Mouse (Mus musculus) left cerebral cortex, adult 9 months (tissue): ENCODE results near the gene Sfmbt2.

ENCODE experiments used
- DNase-seq, 2 experiments: peaks; one replicate each; pipeline ENCODE4 v3.0.0; 2022; ENCODE audit warnings: low spot score in 2 of 2

Gene Sfmbt2

DNA sequence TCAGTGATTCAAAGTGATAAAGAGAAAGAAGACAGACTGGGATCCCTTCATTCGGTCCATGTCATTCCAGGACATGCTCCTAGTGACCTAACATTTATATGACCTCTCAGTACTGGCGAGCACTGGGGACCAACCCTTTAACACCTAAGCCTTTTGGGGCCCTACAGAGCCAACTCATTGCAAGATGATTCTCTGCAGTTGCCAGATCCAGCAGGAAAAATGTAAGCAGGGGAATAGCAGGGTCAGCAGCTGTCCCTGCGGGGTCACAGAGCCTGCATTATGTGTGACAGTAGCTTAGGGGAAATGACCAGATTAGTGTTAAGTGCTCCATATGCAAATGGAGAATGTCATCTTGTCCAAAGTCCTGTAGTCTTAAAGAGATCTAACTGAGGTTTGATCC, 195.2 kb downstream of the Sfmbt2 start:
- DNase-seq: no peak

DNA sequence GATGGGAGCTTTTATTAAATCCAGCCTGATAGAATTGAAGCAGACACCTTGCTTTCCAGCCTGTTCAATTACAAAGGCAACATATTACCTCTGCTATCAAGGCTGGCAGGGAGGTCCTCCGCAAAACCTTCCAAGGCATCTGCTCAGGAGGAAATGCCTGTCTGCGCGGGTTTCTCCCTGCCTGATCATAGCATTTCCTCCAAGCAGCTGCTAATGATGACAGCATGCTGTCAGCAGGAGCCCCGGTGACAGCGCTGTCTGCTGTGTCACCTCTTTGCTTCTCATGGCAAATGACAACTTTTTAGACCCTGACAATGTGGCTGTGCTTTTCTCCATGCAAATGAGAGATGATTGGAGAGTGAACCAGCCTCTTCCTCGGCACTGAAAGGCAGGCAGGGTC, 199.1 kb downstream of the Sfmbt2 start:
- no peak for DNase-seq

DNA sequence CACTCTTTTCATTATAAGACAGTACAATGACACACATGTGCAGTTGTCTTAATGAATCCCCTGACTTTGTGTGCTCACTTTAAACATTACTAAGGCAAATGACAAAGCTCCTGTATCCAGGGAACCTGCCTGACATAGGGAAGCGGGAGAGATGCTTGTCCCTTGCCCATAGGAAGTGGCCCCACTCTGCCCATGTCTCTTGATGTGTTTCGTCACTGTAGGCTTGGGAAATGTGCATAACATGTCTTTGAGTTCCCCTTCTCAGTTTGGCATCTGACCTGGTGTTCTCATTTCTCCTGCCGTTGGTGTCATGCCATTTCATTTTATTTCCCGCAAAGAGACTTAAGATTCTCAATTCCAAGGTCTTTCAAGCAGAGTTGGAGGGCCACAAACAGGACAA, 202.0 kb downstream of the Sfmbt2 start:
- DNase-seq: no peak

DNA sequence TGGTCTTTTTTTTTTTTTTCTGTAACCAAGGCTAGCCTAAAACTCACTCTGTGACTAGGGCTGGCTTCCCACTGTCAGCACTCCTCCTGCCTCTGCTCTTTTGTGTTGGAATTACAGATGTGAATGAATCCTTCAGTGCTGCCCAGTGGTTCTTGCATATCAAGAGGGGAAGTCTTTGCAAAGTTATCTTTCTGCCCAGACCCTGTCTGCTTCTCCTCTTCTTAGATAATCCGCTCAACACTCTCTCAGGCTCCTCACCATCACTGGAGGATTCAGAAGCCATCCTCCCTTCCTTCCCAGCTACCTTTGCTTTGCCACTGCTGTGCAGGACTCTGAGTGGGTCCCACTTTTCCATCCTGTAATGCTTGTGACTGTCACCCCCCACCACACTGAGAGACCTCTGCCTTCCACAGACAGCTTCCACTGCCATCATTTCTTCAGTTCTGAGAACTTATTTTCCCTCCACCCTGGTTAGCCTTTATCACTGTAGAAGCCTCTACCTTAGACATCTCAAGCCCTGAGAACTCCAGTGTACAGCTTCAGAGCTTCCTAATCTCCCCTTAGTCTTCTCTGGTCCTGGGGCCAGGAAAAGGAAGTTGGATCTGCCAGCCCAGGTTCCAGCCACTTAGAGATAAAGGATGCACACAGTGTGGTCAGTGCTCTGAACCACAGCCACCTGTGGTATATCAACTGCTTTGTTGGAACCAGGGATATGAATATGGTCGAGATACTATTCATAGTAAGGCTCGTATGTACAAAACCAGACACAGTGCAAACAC, 205.8 kb downstream of the Sfmbt2 start:
- DNase-seq: no peak

DNA sequence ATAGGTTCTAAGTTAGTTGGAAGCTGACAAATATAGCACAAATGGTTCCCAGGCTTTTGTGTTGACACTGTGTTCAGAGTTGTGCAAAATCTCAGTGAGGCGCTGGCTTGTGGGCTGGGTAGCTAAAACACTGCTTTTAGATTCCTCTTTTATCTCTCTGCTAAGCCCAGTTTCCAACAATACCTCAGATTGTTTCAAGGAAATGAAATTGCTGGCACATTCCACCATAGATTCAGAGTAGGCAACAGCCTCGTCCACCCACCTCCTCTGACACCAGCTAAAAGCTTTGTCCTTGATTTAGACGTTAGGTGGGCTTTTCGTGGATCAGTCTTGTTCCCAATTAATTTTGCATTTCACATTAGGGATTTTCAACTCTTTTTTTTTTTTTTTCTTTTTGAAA, 212.4 kb downstream of the Sfmbt2 start:
- DNase-seq: peak; percentile 3 to 12

DNA sequence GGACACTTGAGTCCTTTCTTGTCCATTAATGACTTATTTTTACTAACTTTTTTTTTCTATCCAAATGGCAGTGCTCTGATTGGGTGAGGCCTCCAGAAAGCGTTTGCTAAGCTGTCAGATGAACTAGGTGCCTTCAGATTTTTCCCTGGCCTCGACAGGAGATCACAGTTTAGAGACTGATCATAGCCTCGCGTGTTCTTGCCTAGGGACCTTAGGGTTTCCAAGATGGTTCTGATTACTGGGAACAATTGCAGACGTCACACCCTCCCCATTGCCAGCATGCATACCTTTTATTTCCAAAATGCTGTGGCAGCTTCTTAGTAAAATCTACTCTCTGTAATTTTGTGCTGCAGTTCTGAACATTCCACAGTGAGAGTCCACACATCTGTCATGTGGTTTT, 212.8 kb downstream of the Sfmbt2 start:
- DNase-seq: no peak

DNA sequence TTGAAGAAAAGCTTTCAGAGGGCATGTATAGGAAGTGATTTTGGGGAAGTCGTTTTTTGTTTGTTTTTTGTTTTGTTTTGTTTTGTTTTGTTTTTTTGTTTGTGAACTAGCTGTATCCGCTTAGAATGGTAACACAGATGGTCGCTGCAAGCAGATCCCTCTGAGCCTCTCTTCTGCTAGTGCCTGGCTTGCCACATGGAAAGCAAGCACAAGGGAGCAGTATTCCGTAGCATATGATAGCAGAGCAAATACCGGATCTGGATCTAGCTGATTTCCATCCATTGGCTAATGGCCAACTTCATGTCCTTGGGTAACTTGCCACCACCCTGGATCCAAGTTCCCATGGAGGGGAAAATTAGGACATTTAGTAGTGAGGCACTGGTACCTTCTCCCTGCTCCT, 221.0 kb downstream of the Sfmbt2 start:
- DNase-seq: peak in 1 of 2 experiments; percentile 4

DNA sequence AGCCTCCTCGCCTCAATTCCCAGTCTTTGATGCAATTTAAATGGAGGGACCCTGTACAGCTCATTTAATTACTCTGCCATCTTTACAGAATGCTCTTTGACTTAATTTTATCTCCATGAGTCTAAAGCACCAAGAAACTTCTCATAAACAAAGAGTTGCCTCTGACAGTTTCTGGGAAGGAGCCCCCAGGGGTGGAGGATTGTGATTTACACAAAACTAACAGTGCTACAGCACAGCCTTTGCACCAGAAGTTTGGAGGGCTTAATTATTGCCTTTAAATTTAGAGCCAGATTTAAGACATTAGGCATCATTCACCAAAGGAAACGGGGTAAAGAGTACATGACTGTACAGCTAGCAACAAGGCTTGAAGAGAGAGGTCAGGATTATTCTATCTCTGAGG, 245.2 kb downstream of the Sfmbt2 start:
- no peak for DNase-seq
